Mouse (Mus musculus) heart, adult 2 months (tissue): ENCODE measurements at regions not wholly inside any gene's neighbourhood (a gene's known extent, or its start where the extent isn't known, plus 50 kb on each side); places are given as distances from the start of the nearest gene placed in this dataset.

Experiments used
- DNase-seq, 2 experiments: peaks; one replicate each; pipeline ENCODE4 v3.0.0; 2021
- H3K27ac ChIP-seq: fragments of 200-600 bp; 2 replicates; pipeline ENCODE4 v1.8.1; 2022
- H3K27me3 ChIP-seq: fragments of 200-500 bp; 2 replicates; pipeline ENCODE4 v1.6.1; 2012; ENCODE audit warnings: mild to moderate bottlenecking, low read length, inconsistent platforms, mixed read lengths; ENCODE audit not compliant: control insufficient read depth, insufficient read depth
- H3K36me3 ChIP-seq: fragments of 200-500 bp; 2 replicates; pipeline ENCODE4 v1.6.1; 2012; ENCODE audit warnings: low read length, inconsistent platforms; ENCODE audit not compliant: control insufficient read depth, insufficient read depth
- H3K4me1 ChIP-seq: fragments of 200-500 bp; 2 replicates; pipeline ENCODE4 v1.6.1; 2011; ENCODE audit warnings: low read length; ENCODE audit not compliant: control insufficient read depth, insufficient read depth
- H3K4me3 ChIP-seq: fragments of 200-600 bp; 2 replicates; pipeline ENCODE4 v1.8.1; 2022
- H3K79me2 ChIP-seq: fragments of 200-500 bp; replicated peaks from 2 replicates; pipeline ENCODE4 v1.6.1; 2012; ENCODE audit warnings: mild to moderate bottlenecking, inconsistent platforms, low read length, moderate library complexity, mixed read lengths; ENCODE audit not compliant: control insufficient read depth, insufficient read depth
- H3K9ac ChIP-seq: fragments of 200-500 bp; 2 replicates; pipeline ENCODE4 v1.6.1; 2012; ENCODE audit warnings: low read depth, mild to moderate bottlenecking, control low read depth, inconsistent platforms, low read length, mixed read lengths
- CTCF ChIP-seq: fragments of 200-600 bp; IDR thresholded peaks from 2 replicates; pipeline ENCODE4 v1.8.1; 2022; ENCODE audit warnings: antibody characterized with exemption, mild to moderate bottlenecking, moderate library complexity
- EP300 ChIP-seq: fragments of 200-500 bp; IDR thresholded peaks from 2 replicates; pipeline ENCODE4 v1.6.1; 2011; ENCODE audit warnings: low read depth, low read length, control low read depth; ENCODE audit not compliant: insufficient read depth
- POLR2A ChIP-seq: fragments of 200-500 bp; IDR thresholded peaks from 2 replicates; pipeline ENCODE4 v1.6.1; 2011; ENCODE audit warnings: mild to moderate bottlenecking, low read depth, low read length, control low read depth; ENCODE audit not compliant: insufficient read depth
- WGBS: fragments of 180-500 bp; shearing (Covaris S2); methylation state at CpG from one replicate; pipeline ENCODE4 v1.1.7; 2018; 5-methylcytosine and 5-hydroxymethylcytosine counted together
- intact Hi-C: fragments of 180-260 bp; cut with DNase I; formaldehyde crosslinking; loops from one replicate; pipeline ENCODE4 v1.15.1; 2025

DNA sequence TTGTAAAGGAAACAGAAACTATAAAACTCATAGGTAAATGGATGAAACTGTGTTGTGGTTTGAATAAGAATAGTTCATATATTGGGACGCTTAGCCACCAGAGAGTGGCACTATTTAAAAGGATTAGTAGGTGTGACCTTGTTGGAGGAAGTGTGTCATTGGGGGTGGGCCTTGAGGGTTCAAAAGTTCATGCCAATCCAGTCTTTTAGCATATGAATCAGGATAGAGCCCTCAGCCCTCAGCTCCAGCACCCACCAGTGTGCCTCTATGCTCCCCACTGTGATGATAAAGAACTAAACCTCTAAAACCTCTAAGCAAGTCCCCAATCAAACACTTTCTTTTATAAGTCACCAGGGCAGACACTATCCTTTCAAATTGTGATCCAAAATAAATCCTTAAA is 199.4 kb downstream of the Rnf144b start:
- 91% methylated on average over 1 of the region's 1 CpGs for WGBS
- DNase-seq = no peak

DNA sequence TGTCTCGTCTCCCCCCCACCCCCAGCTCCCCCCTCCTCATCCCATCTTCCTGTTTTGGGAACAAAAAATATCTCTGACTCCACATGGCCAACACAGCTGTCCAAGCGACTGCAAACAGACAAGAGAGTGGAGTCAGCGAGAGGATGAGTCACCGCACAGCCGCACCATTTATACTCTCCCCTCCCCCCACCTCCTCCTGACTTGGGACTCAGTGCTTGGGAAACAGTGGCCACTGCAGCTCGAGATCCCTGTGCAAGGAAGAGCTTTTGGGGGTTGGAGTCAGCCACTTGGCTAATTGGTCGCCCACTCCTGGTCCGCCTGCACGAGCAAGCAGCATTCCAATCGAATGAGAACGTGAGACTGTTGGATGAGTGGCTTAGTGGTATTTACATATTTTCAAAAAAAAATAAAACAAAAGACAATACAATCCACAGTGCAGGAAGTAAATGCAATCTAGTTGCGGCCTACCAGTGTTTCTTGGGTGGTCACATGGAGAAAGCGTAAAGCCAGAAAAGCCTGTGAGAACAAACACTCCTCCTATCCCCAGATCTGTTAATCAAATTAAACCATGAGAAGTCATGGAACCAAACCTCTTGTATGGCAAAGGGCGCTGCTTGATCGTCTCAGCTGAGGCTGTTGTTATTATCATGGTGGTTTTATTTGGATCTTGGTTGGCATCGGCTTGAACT is 213.7 kb downstream of the Rnf144b start:
- intact Hi-C loops = no loop called here
- no peak overlapping the region for H3K27ac ChIP-seq
- H3K4me1 ChIP-seq = no peaks in the 10 kb centered on the region; the same call in 1 of the 2 replicates
- H3K79me2 ChIP-seq = no peaks in the 10 kb centered on the region
- H3K36me3 ChIP-seq = no peaks in the 10 kb centered on the region
- H3K27me3 ChIP-seq = no peaks in the 10 kb centered on the region
- no peak for TF ChIP-seq POLR2A
- no peak for TF ChIP-seq CTCF
- no peak for TF ChIP-seq EP300
- DNase-seq = peak; percentile 39 to 51
- H3K4me3 ChIP-seq = no peak overlapping the region
- WGBS = 36% methylated on average over 16 of the region's 16 CpGs
- no peak overlapping the region for H3K9ac ChIP-seq

More for the DNA sequence above, 199.4 kb downstream of the Rnf144b start:
- TF ChIP-seq CTCF = no peak
- no peak for TF ChIP-seq POLR2A
- no peak for TF ChIP-seq EP300
- Histone ChIP-seq H3K4me3 (no peak overlapping the region), H3K27ac (no peak overlapping the region), H3K9ac (no peak overlapping the region), H3K36me3 (no peaks in the 10 kb centered on the region), H3K79me2 (no peaks in the 10 kb centered on the region), H3K27me3 (no peaks in the 10 kb centered on the region), H3K4me1 (no peaks in the 10 kb centered on the region)
- intact Hi-C loops = no loop called here

DNA sequence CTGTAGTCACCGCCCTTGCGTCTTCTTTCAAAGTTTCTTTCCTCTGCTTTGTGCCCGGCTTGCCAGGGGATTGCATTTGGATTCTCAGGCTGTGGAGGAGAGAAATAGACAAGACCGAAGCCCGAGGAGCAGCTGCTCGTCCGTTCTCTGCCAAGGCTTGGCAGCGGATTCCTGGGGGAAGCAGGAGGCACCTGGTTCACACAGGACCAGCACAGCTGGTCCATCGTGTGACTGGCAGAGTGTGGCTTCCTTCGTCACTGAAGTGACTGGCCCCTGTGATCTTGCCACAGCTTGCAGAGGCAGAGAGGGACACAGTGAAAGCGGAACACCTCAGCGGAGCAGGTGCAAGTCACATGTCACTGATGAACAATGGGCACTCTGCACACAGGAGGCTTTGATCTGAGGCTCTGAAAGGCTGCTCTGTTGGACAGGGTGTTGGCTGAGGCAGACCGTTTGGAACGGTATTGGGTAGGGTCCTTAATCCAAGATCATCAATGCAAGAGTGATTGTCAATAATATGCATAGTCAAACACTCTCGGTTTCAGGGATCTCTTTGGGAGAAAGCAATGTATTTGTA is 214.5 kb downstream of the Rnf144b start:
- TF ChIP-seq POLR2A (no peak), EP300 (no peak), CTCF (no peak)
- H3K79me2 ChIP-seq = no peaks in the 10 kb centered on the region
- no peak overlapping the region for H3K9ac ChIP-seq
- DNase-seq = no peak
- intact Hi-C loops = no loop called here
- no peaks in the 10 kb centered on the region for H3K27me3 ChIP-seq
- H3K27ac ChIP-seq = no peak overlapping the region
- no peak overlapping the region for H3K4me3 ChIP-seq
- no peaks in the 10 kb centered on the region; the same call in 1 of the 2 replicates for H3K4me1 ChIP-seq
- H3K36me3 ChIP-seq = no peaks in the 10 kb centered on the region
- WGBS = 88% methylated on average over 15 of the region's 15 CpGs

DNA sequence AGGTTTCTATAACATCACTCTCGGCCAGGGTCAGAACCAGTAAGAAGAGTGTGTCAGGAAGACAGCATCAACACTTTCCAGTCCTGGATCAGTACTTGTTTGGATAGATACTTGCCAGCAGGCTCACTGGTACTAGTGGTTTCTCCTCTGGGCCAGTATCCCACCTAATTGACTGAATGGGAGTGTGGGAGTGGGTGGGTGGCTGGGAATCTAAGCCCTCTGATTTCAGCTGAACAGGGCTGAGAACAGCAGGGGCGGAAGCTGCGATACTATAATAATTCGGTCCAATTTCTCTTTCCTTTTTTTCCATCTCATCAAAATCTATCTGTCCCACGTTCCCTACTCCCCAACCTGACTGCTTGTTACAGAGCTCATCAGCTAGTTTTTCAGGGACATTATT is 217.0 kb downstream of the Rnf144b start:
- Histone ChIP-seq H3K9ac (no peak overlapping the region), H3K27ac (no peak overlapping the region), H3K27me3 (no peaks in the 10 kb centered on the region), H3K36me3 (no peaks in the 10 kb centered on the region), H3K79me2 (no peaks in the 10 kb centered on the region), H3K4me1 (no peaks in the 10 kb centered on the region; the same call in 1 of the 2 replicates), H3K4me3 (no peak overlapping the region)
- WGBS = 69% methylated on average over 5 of the region's 5 CpGs
- no peak for DNase-seq
- intact Hi-C loops = no loop called here
- TF ChIP-seq EP300 (no peak), POLR2A (no peak), CTCF (no peak)

DNA sequence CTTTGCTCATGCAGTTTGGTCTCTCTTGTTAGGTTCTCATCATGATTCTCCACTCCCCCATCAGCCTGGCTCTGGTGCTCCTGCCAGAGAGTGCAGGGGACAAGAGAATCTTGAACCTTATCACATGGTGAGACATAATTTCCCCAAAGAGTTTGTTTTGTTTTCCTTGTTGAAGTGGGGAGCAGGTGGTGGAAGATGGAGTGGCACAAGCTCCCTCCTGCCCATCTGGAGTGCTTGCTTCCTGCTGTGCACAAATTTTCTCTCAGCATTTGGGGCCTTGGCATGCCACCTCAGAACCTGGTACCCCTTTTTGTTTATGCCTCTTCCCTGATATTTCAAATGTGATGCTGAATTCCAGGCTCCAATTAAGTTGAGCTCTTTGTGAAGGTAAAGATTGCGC is 219.9 kb downstream of the Rnf144b start:
- Histone ChIP-seq H3K27ac (no peak overlapping the region), H3K9ac (no peak overlapping the region), H3K79me2 (no peaks in the 10 kb centered on the region), H3K4me3 (no peak overlapping the region), H3K4me1 (no peaks in the 10 kb centered on the region), H3K36me3 (no peaks in the 10 kb centered on the region), H3K27me3 (no peaks in the 10 kb centered on the region)
- TF ChIP-seq CTCF = no peak
- no peak for TF ChIP-seq EP300
- TF ChIP-seq POLR2A = no peak
- DNase-seq = no peak
- intact Hi-C loops = loop anchor here (10.0 kb wide), 1 partner anchor 312 kb away; no protein-coding TSS in a partner anchor
- 92% methylated on average over 1 of the region's 1 CpGs for WGBS

DNA sequence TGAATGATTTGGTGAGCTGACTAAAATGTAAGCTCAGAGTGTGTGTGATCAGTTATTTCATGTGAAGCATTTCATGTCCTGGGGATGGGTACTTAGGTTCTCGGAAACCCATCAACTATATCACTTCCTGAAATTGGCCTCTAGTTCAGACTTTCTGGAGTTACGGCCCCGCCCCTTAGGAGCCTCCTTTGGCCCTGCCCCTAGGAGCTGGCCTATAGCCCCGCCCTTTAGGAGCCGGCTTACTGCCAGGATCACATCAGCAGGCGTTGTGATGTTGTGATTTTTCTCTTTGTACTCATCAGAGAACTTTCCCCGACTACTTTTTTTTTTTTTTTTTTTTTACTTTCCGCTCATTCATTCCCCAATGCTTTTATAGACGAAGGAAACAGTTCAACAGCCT is 223.1 kb downstream of the Rnf144b start:
- DNase-seq = no peak
- WGBS = 23% methylated on average over 9 of the region's 9 CpGs
- intact Hi-C loops = loop anchor here (10.0 kb wide), 1 partner anchor 309 kb away; no protein-coding TSS in a partner anchor

More for the DNA sequence above, 223.1 kb downstream of the Rnf144b start:
- Histone ChIP-seq H3K79me2 (no peaks in the 10 kb centered on the region), H3K4me3 (no peak overlapping the region), H3K27me3 (no peaks in the 10 kb centered on the region), H3K4me1 (no peaks in the 10 kb centered on the region), H3K27ac (no peak overlapping the region), H3K36me3 (no peaks in the 10 kb centered on the region), H3K9ac (no peak overlapping the region)
- TF ChIP-seq CTCF (no peak), POLR2A (no peak), EP300 (no peak)
